Mouse (Mus musculus) intestine, embryonic 14.5 days (tissue): Measurements from ENCODE around the gene Tmem98. TPM values are rescaled to one million over a fixed set of nuclear protein-coding genes. Genes with fewer than 3 reads are reported as not detected.

Experiments
- ATAC-seq: fragments of 200-750 bp; cut with Nextera tagmentation; replicated peaks from 2 replicates; pipeline ENCODE4 v1.8.0; 2017; ENCODE audit warnings: low read depth, moderate number of reproducible peaks, moderate TSS enrichment, moderate library complexity; ENCODE audit not compliant: low FRiP score, low TSS enrichment
- DNase-seq: peaks from one replicate; pipeline ENCODE4 v3.0.0-alpha.2; 2018; ENCODE audit warnings: low spot score
- H3K27ac ChIP-seq: fragments of 300-500 bp; sonication (generic); 2 replicates; pipeline ENCODE4 v1.5.1; 2014; ENCODE audit warnings: low read depth, mild to moderate bottlenecking, control low read depth
- H3K27me3 ChIP-seq: fragments of 300-500 bp; sonication (generic); replicated peaks from 2 replicates; pipeline ENCODE4 v1.6.1; 2014; ENCODE audit warnings: low read length, control low read depth; ENCODE audit not compliant: control insufficient read depth, insufficient read depth
- H3K36me3 ChIP-seq: fragments of 300-500 bp; sonication (generic); 2 replicates; pipeline ENCODE4 v1.6.1; 2014; ENCODE audit warnings: low read length, control low read depth; ENCODE audit not compliant: control insufficient read depth, insufficient read depth
- H3K4me1 ChIP-seq: fragments of 300-500 bp; sonication (generic); replicated peaks from 2 replicates; pipeline ENCODE4 v1.6.1; 2014; ENCODE audit warnings: low read length, control low read depth, mixed read lengths; ENCODE audit not compliant: control insufficient read depth, insufficient read depth
- H3K4me2 ChIP-seq: fragments of 300-500 bp; sonication (generic); 2 replicates; pipeline ENCODE4 v1.6.1; 2014; ENCODE audit warnings: low read length
- H3K4me3 ChIP-seq: fragments of 300-500 bp; sonication (generic); 2 replicates; pipeline ENCODE4 v1.5.1; 2014; ENCODE audit warnings: low read depth, low read length, control low read depth, mixed read lengths
- H3K9ac ChIP-seq: fragments of 300-500 bp; sonication (generic); 2 replicates; pipeline ENCODE4 v1.6.1; 2014; ENCODE audit warnings: mild to moderate bottlenecking, low read length
- H3K9me3 ChIP-seq: fragments of 300-500 bp; sonication (generic); 2 replicates; pipeline ENCODE4 v1.6.1; 2016; ENCODE audit warnings: low read length, control low read depth; ENCODE audit not compliant: control insufficient read depth
- WGBS: fragments of 180-500 bp; shearing (Covaris S2); extraction: QIAGEN DNeasy Blood & Tissue Kit; methylation state at CpG from one replicate; pipeline ENCODE4 v1.1.7; 2014; 5-methylcytosine and 5-hydroxymethylcytosine counted together
- polyA plus RNA-seq: library from polyadenylated mRNA; unstranded; fragments of >200 nt; fragmentation: Nextera tagmentation; extraction: Ambion mirVana; gene quantifications from 2 replicates; pipeline ENCODE4 v1.2.1, GENCODE M21; 2014

Tmem98 gene
- polyA plus RNA-seq, 1 experiment from 2014 or later = 180 TPM

GRCm38 (mm10) chr11:80784294-80784743, 25.7 kb upstream of the Tmem98 start:
- Histone ChIP-seq H3K4me1 (peaks cover 5% of the 10 kb centered on the region), H3K9ac (no peak overlapping the region), H3K36me3 (no peaks in the 10 kb centered on the region), H3K4me3 (no peak overlapping the region), H3K27me3 (no peaks in the 10 kb centered on the region), H3K9me3 (no peaks in the 10 kb centered on the region), H3K4me2 (no peak overlapping the region), H3K27ac (peak overlapping the region; percentile 75; the same call in 1 of the 2 replicates)
- peak; percentile 65 for DNase-seq
- ATAC-seq = peak; percentile 77
- WGBS = 5% methylated on average over 3 of the region's 3 CpGs

GRCm38 (mm10) chr11:80785672-80786071, 24.3 kb upstream of the Tmem98 start:
- no peak overlapping the region for H3K27ac ChIP-seq
- no peak overlapping the region for H3K4me2 ChIP-seq
- no peak overlapping the region for H3K9ac ChIP-seq
- H3K4me3 ChIP-seq = no peak overlapping the region
- 83% methylated on average over 5 of the region's 5 CpGs for WGBS
- no peak for ATAC-seq
- H3K9me3 ChIP-seq = no peaks in the 10 kb centered on the region
- no peaks in the 10 kb centered on the region for H3K36me3 ChIP-seq
- peaks cover 8% of the 10 kb centered on the region; the same call in 1 of the 2 replicates for H3K4me1 ChIP-seq
- DNase-seq = no peak
- no peaks in the 10 kb centered on the region for H3K27me3 ChIP-seq

GRCm38 (mm10) chr11:80789647-80790240, 20.2 kb upstream of the Tmem98 start:
- 44% methylated on average over 7 of the region's 7 CpGs for WGBS
- Histone ChIP-seq H3K27ac (no peak overlapping the region), H3K27me3 (no peaks in the 10 kb centered on the region), H3K9me3 (no peaks in the 10 kb centered on the region), H3K4me2 (no peak overlapping the region), H3K9ac (no peak overlapping the region), H3K4me1 (peaks cover 8% of the 10 kb centered on the region; the same call in 1 of the 2 replicates), H3K4me3 (no peak overlapping the region), H3K36me3 (no peaks in the 10 kb centered on the region)
- DNase-seq (no peak), ATAC-seq (no peak; the same call in 1 of the 2 replicates)

- Histone ChIP-seq H3K4me1 (peaks cover 8% of the 10 kb centered on the region; the same call in 1 of the 2 replicates), H3K27ac (no peak overlapping the region), H3K9me3 (no peaks in the 10 kb centered on the region), H3K4me3 (no peak overlapping the region), H3K4me2 (no peak overlapping the region), H3K27me3 (no peaks in the 10 kb centered on the region), H3K9ac (no peak overlapping the region), H3K36me3 (no peaks in the 10 kb centered on the region)
- DNase-seq (no peak), ATAC-seq (no peak)
- 48% methylated on average over 3 of the region's 3 CpGs for whole genome bisulfite sequencing
Measured at GRCm38 (mm10) chr11:80790413-80790812, 19.6 kb upstream of the Tmem98 start.

GRCm38 (mm10) chr11:80791677-80792432, 18.1 kb upstream of the Tmem98 start:
- Histone ChIP-seq H3K36me3 (no peaks in the 10 kb centered on the region), H3K4me3 (no peak overlapping the region), H3K4me2 (no peak overlapping the region), H3K9me3 (no peaks in the 10 kb centered on the region), H3K27me3 (no peaks in the 10 kb centered on the region), H3K27ac (peak overlapping the region; percentile 65), H3K4me1 (peaks cover 8% of the 10 kb centered on the region; the same call in 1 of the 2 replicates), H3K9ac (no peak overlapping the region)
- DNase-seq (no peak), ATAC-seq (no peak; the same call in 1 of the 2 replicates)
- 45% methylated on average over 3 of the region's 3 CpGs for WGBS

GRCm38 (mm10) chr11:80793386-80793785, 16.6 kb upstream of the Tmem98 start:
- Histone ChIP-seq H3K27ac (no peak overlapping the region), H3K27me3 (no peaks in the 10 kb centered on the region), H3K9me3 (no peaks in the 10 kb centered on the region), H3K4me2 (no peak overlapping the region), H3K4me1 (peaks cover 8% of the 10 kb centered on the region; the same call in 1 of the 2 replicates), H3K9ac (no peak overlapping the region), H3K36me3 (no peaks in the 10 kb centered on the region), H3K4me3 (no peak overlapping the region)
- 85% methylated on average over 4 of the region's 4 CpGs for WGBS
- DNase-seq = no peak
- ATAC-seq = no peak

GRCm38 (mm10) chr11:80794290-80794689, 15.7 kb upstream of the Tmem98 start:
- peaks cover 7% of the 10 kb centered on the region; the same call in 1 of the 2 replicates for H3K4me1 ChIP-seq
- no peaks in the 10 kb centered on the region for H3K36me3 ChIP-seq
- no peaks in the 10 kb centered on the region for H3K27me3 ChIP-seq
- no peak overlapping the region for H3K4me3 ChIP-seq
- WGBS = 91% methylated on average over 4 of the region's 4 CpGs
- H3K27ac ChIP-seq = no peak overlapping the region
- no peaks in the 10 kb centered on the region for H3K9me3 ChIP-seq
- no peak overlapping the region for H3K4me2 ChIP-seq
- DNase-seq (no peak), ATAC-seq (no peak)
- H3K9ac ChIP-seq = no peak overlapping the region

GRCm38 (mm10) chr11:80795431-80795830, 14.5 kb upstream of the Tmem98 start:
- Histone ChIP-seq H3K9ac (no peak overlapping the region), H3K4me3 (no peak overlapping the region), H3K36me3 (no peaks in the 10 kb centered on the region), H3K4me1 (no peaks in the 10 kb centered on the region), H3K9me3 (no peaks in the 10 kb centered on the region), H3K4me2 (no peak overlapping the region), H3K27me3 (no peaks in the 10 kb centered on the region), H3K27ac (no peak overlapping the region)
- ATAC-seq (no peak), DNase-seq (no peak)
- WGBS = 62% methylated on average over 8 of the region's 8 CpGs
